Mouse (Mus musculus) liver, embryonic 18 days (tissue): ENCODE results near the gene Gm4869. TPM values are rescaled to one million over a fixed set of nuclear protein-coding genes. Genes with fewer than 3 reads are reported as not detected.

Experiments
- polyA plus RNA-seq: library from polyadenylated mRNA; depleted of rRNA; stranded (reverse); fragments of >200 nt; gene quantifications from 2 replicates; pipeline ENCODE4 v1.2.3, GENCODE M21; 2012; rRNA removed

The Gm4869 gene
- polyA plus RNA-seq, result 0.01 TPM in 2 replicates

GRCm38 (mm10) chr5:140445345-140445744 lies at the start of gene Gm4869:
TSS of gene Gm4869 (plus strand) at chr5:140445645.

GRCm38 (mm10) chr5:140418489-140419441 lies 26.7 kb upstream of the Gm4869 start, which contains the start of gene Eif3b:
TSS of gene Eif3b (plus strand) at chr5:140419328.

GRCm38 (mm10) chr5:140505208-140505780 lies 59.8 kb downstream of the Gm4869 start, which contains the start of gene Chst12:
TSS of gene Chst12 (plus strand) at chr5:140505550.

Other genes with a start within 250 kb of the Gm4869 start
- 15.6 and 20.1 TPM in 2 replicates for gene Mad1l1, start 124.1 kb upstream of the Gm4869 start, polyA plus RNA-seq
- gene Nudt1, start 124.0 kb upstream of the Gm4869 start, polyA plus RNA-seq, result 12.8 and 14.1 TPM in 2 replicates
- 5.2 and 5.6 TPM in 2 replicates for gene Mrm2, start 113.7 kb upstream of the Gm4869 start, polyA plus RNA-seq
- gene Snx8, start 56.4 kb upstream of the Gm4869 start, polyA plus RNA-seq, result 9.9 and 10.0 TPM in 2 replicates
- 45.4 and 50.0 TPM in 2 replicates for gene Eif3b, start 26.3 kb upstream of the Gm4869 start, polyA plus RNA-seq
- gene Chst12, start 59.9 kb downstream of the Gm4869 start, polyA plus RNA-seq, result 5.0 and 6.5 TPM in 2 replicates
- 0.11 and 0.39 TPM in 2 replicates for gene Grifin, start 119.4 kb downstream of the Gm4869 start, polyA plus RNA-seq
- 10.8 and 11.5 TPM in 2 replicates for gene Lfng, start 161.7 kb downstream of the Gm4869 start, polyA plus RNA-seq
- 6.1 and 7.6 TPM in 2 replicates for gene Ttyh3, start 203.4 kb downstream of the Gm4869 start, polyA plus RNA-seq